Mouse (Mus musculus) kidney, embryonic 15.5 days (tissue): ENCODE results near the gene Nptx1. TPM values are rescaled to one million over a fixed set of nuclear protein-coding genes. Genes with fewer than 3 reads are reported as not detected.

Experiments
- ATAC-seq: fragments of 200-750 bp; cut with Nextera tagmentation; replicated peaks from 2 replicates; pipeline ENCODE4 v1.8.0; 2017; ENCODE audit warnings: moderate TSS enrichment; ENCODE audit not compliant: low FRiP score
- H3K27ac ChIP-seq: fragments of 300-500 bp; sonication (generic); 2 replicates; pipeline ENCODE4 v1.5.1; 2015; ENCODE audit warnings: mild to moderate bottlenecking, inconsistent platforms
- H3K27me3 ChIP-seq: fragments of 300-500 bp; sonication (generic); 2 replicates; pipeline ENCODE4 v1.6.1; 2015; ENCODE audit warnings: inconsistent platforms
- H3K36me3 ChIP-seq: fragments of 300-500 bp; sonication (generic); 2 replicates; pipeline ENCODE4 v1.6.1; 2015; ENCODE audit warnings: inconsistent platforms
- H3K4me1 ChIP-seq: fragments of 300-500 bp; sonication (generic); 2 replicates; pipeline ENCODE4 v1.6.1; 2015; ENCODE audit warnings: inconsistent platforms
- H3K4me2 ChIP-seq: fragments of 300-500 bp; sonication (generic); 2 replicates; pipeline ENCODE4 v1.6.1; 2015; ENCODE audit warnings: moderate library complexity, mild to moderate bottlenecking, inconsistent platforms
- H3K4me3 ChIP-seq: fragments of 300-500 bp; sonication (generic); replicated peaks from 2 replicates; pipeline ENCODE4 v1.5.1; 2015; ENCODE audit warnings: mild to moderate bottlenecking, inconsistent platforms
- H3K9ac ChIP-seq: fragments of 300-500 bp; sonication (generic); 2 replicates; pipeline ENCODE4 v1.6.1; 2015; ENCODE audit warnings: mild to moderate bottlenecking, inconsistent platforms
- H3K9me3 ChIP-seq: fragments of 300-500 bp; sonication (generic); replicated peaks from 2 replicates; pipeline ENCODE4 v1.6.1; 2016; ENCODE audit warnings: inconsistent platforms
- whole genome bisulfite sequencing: fragments of 180-500 bp; shearing (Covaris S2); methylation state at CpG from one replicate; pipeline ENCODE4 v1.1.7; 2015; ENCODE audit warnings: mixed read lengths; 5-methylcytosine and 5-hydroxymethylcytosine counted together
- polyA plus RNA-seq: library from polyadenylated mRNA; unstranded; fragments of >200 nt; fragmentation: Nextera tagmentation; extraction: Ambion mirVana; gene quantifications from 2 replicates; pipeline ENCODE4 v1.2.1, GENCODE M21; 2015

The Nptx1 gene
- polyA plus RNA-seq, 1 experiment from 2014 or later = 1.1 TPM

- Histone ChIP-seq H3K9me3 (no peaks in the 10 kb centered on the region), H3K36me3 (no peaks in the 10 kb centered on the region), H3K27ac (no peak overlapping the region), H3K27me3 (peaks cover 23% of the 10 kb centered on the region), H3K4me1 (peaks cover 18% of the 10 kb centered on the region), H3K4me2 (no peak overlapping the region), H3K4me3 (no peak overlapping the region), H3K9ac (no peak overlapping the region)
- WGBS = 66% methylated on average over 12 of the region's 12 CpGs
- no peak for ATAC-seq
Observed at GRCm38 (mm10) chr11:119516677-119517361, 30.7 kb downstream of the Nptx1 start.

GRCm38 (mm10) chr11:119515823-119516676 lies 31.5 kb downstream of the Nptx1 start:
- WGBS = 79% methylated on average over 16 of the region's 16 CpGs
- no peak overlapping the region for H3K27ac ChIP-seq
- ATAC-seq = no peak
- peaks cover 23% of the 10 kb centered on the region for H3K27me3 ChIP-seq
- H3K36me3 ChIP-seq = no peaks in the 10 kb centered on the region
- H3K4me1 ChIP-seq = peaks cover 18% of the 10 kb centered on the region
- H3K4me3 ChIP-seq = no peak overlapping the region
- no peaks in the 10 kb centered on the region for H3K9me3 ChIP-seq
- no peak overlapping the region for H3K4me2 ChIP-seq
- no peak overlapping the region for H3K9ac ChIP-seq

GRCm38 (mm10) chr11:119514967-119515636 lies 32.5 kb downstream of the Nptx1 start:
- Histone ChIP-seq H3K4me3 (peak overlapping the region; percentile 28), H3K4me1 (peaks cover 18% of the 10 kb centered on the region), H3K27me3 (peaks cover 23% of the 10 kb centered on the region), H3K36me3 (no peaks in the 10 kb centered on the region), H3K4me2 (peak overlapping the region; percentile 56), H3K9me3 (no peaks in the 10 kb centered on the region), H3K9ac (no peak overlapping the region), H3K27ac (no peak overlapping the region)
- WGBS = 5% methylated on average over 21 of the region's 21 CpGs
- ATAC-seq = 0 out of 2 replicates have a peak, but pooled peaks have one; percentile 22

GRCm38 (mm10) chr11:119514108-119514860 lies 33.3 kb downstream of the Nptx1 start:
- Histone ChIP-seq H3K4me1 (peaks cover 18% of the 10 kb centered on the region), H3K27me3 (peaks cover 23% of the 10 kb centered on the region), H3K4me2 (peak overlapping the region; percentile 56), H3K9me3 (no peaks in the 10 kb centered on the region), H3K9ac (no peak overlapping the region), H3K27ac (no peak overlapping the region), H3K4me3 (peak overlapping the region; percentile 28; the same call in 1 of the 2 replicates), H3K36me3 (no peaks in the 10 kb centered on the region)
- 52% methylated on average over 16 of the region's 16 CpGs for WGBS
- ATAC-seq = no peak

- peaks cover 18% of the 10 kb centered on the region for H3K4me1 ChIP-seq
- H3K4me2 ChIP-seq = no peak overlapping the region
- no peak overlapping the region for H3K9ac ChIP-seq
Observed at GRCm38 (mm10) chr11:119513038-119513659, 34.4 kb downstream of the Nptx1 start.

GRCm38 (mm10) chr11:119509165-119509776 lies 38.3 kb downstream of the Nptx1 start:
- H3K9me3 ChIP-seq = no peaks in the 10 kb centered on the region
- peaks cover 41% of the 10 kb centered on the region for H3K36me3 ChIP-seq
- no peak overlapping the region for H3K4me3 ChIP-seq
- no peak overlapping the region for H3K9ac ChIP-seq
- H3K4me1 ChIP-seq = peaks cover 9% of the 10 kb centered on the region; the same call in 1 of the 2 replicates
- ATAC-seq = no peak
- no peak overlapping the region for H3K27ac ChIP-seq
- WGBS = 74% methylated on average over 5 of the region's 5 CpGs
- peaks cover 3% of the 10 kb centered on the region for H3K27me3 ChIP-seq
- H3K4me2 ChIP-seq = no peak overlapping the region

More at GRCm38 (mm10) chr11:119513038-119513659, 34.4 kb downstream of the Nptx1 start:
- no peak for ATAC-seq
- H3K9me3 ChIP-seq = no peaks in the 10 kb centered on the region
- no peak overlapping the region for H3K4me3 ChIP-seq
- H3K27me3 ChIP-seq = peaks cover 23% of the 10 kb centered on the region
- WGBS = 27% methylated on average over 9 of the region's 9 CpGs
- peaks cover 5% of the 10 kb centered on the region for H3K36me3 ChIP-seq
- no peak overlapping the region for H3K27ac ChIP-seq

- H3K9ac ChIP-seq = no peak overlapping the region
- 0 out of 2 replicates have a peak, but pooled peaks cover 2% of the 10 kb centered on the region for H3K4me1 ChIP-seq
- no peak for ATAC-seq
- H3K9me3 ChIP-seq = no peaks in the 10 kb centered on the region
- no peak overlapping the region for H3K27ac ChIP-seq
- peaks cover 56% of the 10 kb centered on the region for H3K36me3 ChIP-seq
- 82% methylated on average over 8 of the region's 8 CpGs for WGBS
- no peak overlapping the region for H3K4me2 ChIP-seq
- H3K27me3 ChIP-seq = no peaks in the 10 kb centered on the region
- no peak overlapping the region for H3K4me3 ChIP-seq
Observed at GRCm38 (mm10) chr11:119507772-119508171, 39.8 kb downstream of the Nptx1 start.

GRCm38 (mm10) chr11:119506386-119506785 lies 41.2 kb downstream of the Nptx1 start:
- H3K36me3 ChIP-seq = peaks cover 70% of the 10 kb centered on the region
- 88% methylated on average over 4 of the region's 4 CpGs for WGBS

GRCm38 (mm10) chr11:119503675-119504074 lies 43.9 kb downstream of the Nptx1 start:
- H3K9ac ChIP-seq = no peak overlapping the region
- no peak overlapping the region for H3K4me3 ChIP-seq
- no peak overlapping the region for H3K4me2 ChIP-seq
- no peaks in the 10 kb centered on the region for H3K9me3 ChIP-seq
- H3K4me1 ChIP-seq = no peaks in the 10 kb centered on the region
- peak; percentile 68; the same call in 1 of the 2 replicates for ATAC-seq
- peaks cover 97% of the 10 kb centered on the region for H3K36me3 ChIP-seq
- H3K27ac ChIP-seq = no peak overlapping the region
- no peaks in the 10 kb centered on the region for H3K27me3 ChIP-seq

More at GRCm38 (mm10) chr11:119506386-119506785, 41.2 kb downstream of the Nptx1 start:
- H3K4me2 ChIP-seq = no peak overlapping the region
- no peaks in the 10 kb centered on the region for H3K9me3 ChIP-seq
- H3K4me1 ChIP-seq = no peaks in the 10 kb centered on the region
- H3K4me3 ChIP-seq = no peak overlapping the region
- H3K27me3 ChIP-seq = no peaks in the 10 kb centered on the region
- no peak for ATAC-seq
- no peak overlapping the region for H3K9ac ChIP-seq
- no peak overlapping the region for H3K27ac ChIP-seq

GRCm38 (mm10) chr11:119500011-119500410 lies 47.5 kb downstream of the Nptx1 start:
- H3K36me3 ChIP-seq = peaks cover 78% of the 10 kb centered on the region

GRCm38 (mm10) chr11:119499297-119499696 lies 48.3 kb downstream of the Nptx1 start:
- peaks cover 71% of the 10 kb centered on the region for H3K36me3 ChIP-seq
- no peak for ATAC-seq
- 96% methylated on average over 4 of the region's 4 CpGs for WGBS
- no peaks in the 10 kb centered on the region for H3K9me3 ChIP-seq
- no peak overlapping the region for H3K27ac ChIP-seq
- no peak overlapping the region for H3K4me3 ChIP-seq
- no peak overlapping the region for H3K4me2 ChIP-seq
- H3K9ac ChIP-seq = no peak overlapping the region
- no peaks in the 10 kb centered on the region for H3K27me3 ChIP-seq
- no peaks in the 10 kb centered on the region for H3K4me1 ChIP-seq

More at GRCm38 (mm10) chr11:119500011-119500410, 47.5 kb downstream of the Nptx1 start:
- ATAC-seq = no peak
- H3K27me3 ChIP-seq = no peaks in the 10 kb centered on the region
- no peak overlapping the region for H3K27ac ChIP-seq
- 88% methylated on average over 2 of the region's 2 CpGs for WGBS
- H3K4me1 ChIP-seq = no peaks in the 10 kb centered on the region
- no peaks in the 10 kb centered on the region for H3K9me3 ChIP-seq
- H3K9ac ChIP-seq = no peak overlapping the region
- no peak overlapping the region for H3K4me2 ChIP-seq
- no peak overlapping the region for H3K4me3 ChIP-seq
